Mouse (Mus musculus) intestine, embryonic 16.5 days (tissue): ENCODE results near the gene Scml4. TPM values are rescaled to one million over a fixed set of nuclear protein-coding genes. Genes with fewer than 3 reads are reported as not detected.

Experiments
- ATAC-seq: fragments of 200-750 bp; cut with Nextera tagmentation; 2 replicates; pipeline ENCODE4 v1.8.0; 2017; ENCODE audit warnings: moderate TSS enrichment, moderate library complexity
- H3K27ac ChIP-seq: fragments of 300-500 bp; sonication (generic); 2 replicates; pipeline ENCODE4 v1.5.1; 2014; ENCODE audit warnings: mild to moderate bottlenecking, low read length
- H3K27me3 ChIP-seq: fragments of 300-500 bp; sonication (generic); replicated peaks from 2 replicates; pipeline ENCODE4 v1.6.1; 2014; ENCODE audit warnings: low read length, control low read depth, mixed read lengths; ENCODE audit not compliant: control insufficient read depth, insufficient read depth
- H3K36me3 ChIP-seq: fragments of 300-500 bp; sonication (generic); 2 replicates; pipeline ENCODE4 v1.6.1; 2014; ENCODE audit warnings: low read length, control low read depth; ENCODE audit not compliant: control insufficient read depth, insufficient read depth
- H3K4me1 ChIP-seq: fragments of 300-500 bp; sonication (generic); 2 replicates; pipeline ENCODE4 v1.6.1; 2014; ENCODE audit warnings: low read length, control low read depth, mixed read lengths; ENCODE audit not compliant: control insufficient read depth, insufficient read depth
- H3K4me2 ChIP-seq: fragments of 300-500 bp; sonication (generic); 2 replicates; pipeline ENCODE4 v1.6.1; 2014; ENCODE audit warnings: low read depth, low read length, control low read depth
- H3K4me3 ChIP-seq: fragments of 300-500 bp; sonication (generic); 2 replicates; pipeline ENCODE4 v1.5.1; 2014; ENCODE audit warnings: mild to moderate bottlenecking, low read length
- H3K9ac ChIP-seq: fragments of 300-500 bp; sonication (generic); 2 replicates; pipeline ENCODE4 v1.6.1; 2014; ENCODE audit warnings: low read depth, low read length
- H3K9me3 ChIP-seq: fragments of 300-500 bp; sonication (generic); 2 replicates; pipeline ENCODE4 v1.6.1; 2016; ENCODE audit warnings: low read length, control low read depth; ENCODE audit not compliant: control insufficient read depth
- WGBS: fragments of 180-500 bp; shearing (Covaris S2); extraction: QIAGEN DNeasy Blood & Tissue Kit; methylation state at CpG from one replicate; pipeline ENCODE4 v1.1.7; 2014; 5-methylcytosine and 5-hydroxymethylcytosine counted together
- polyA plus RNA-seq: library from polyadenylated mRNA; unstranded; fragments of >200 nt; fragmentation: Nextera tagmentation; extraction: Ambion mirVana; gene quantifications from 2 replicates; pipeline ENCODE4 v1.2.1, GENCODE M21; 2015

The Scml4 gene
- polyA plus RNA-seq, 1 experiment from 2014 or later: 34.1 TPM

- no peak overlapping the region for H3K9ac ChIP-seq
- no peaks in the 10 kb centered on the region for H3K27me3 ChIP-seq
- no peak overlapping the region for H3K4me3 ChIP-seq
- no peaks in the 10 kb centered on the region for H3K36me3 ChIP-seq
- no peak overlapping the region for H3K27ac ChIP-seq
- no peak for ATAC-seq
- peaks cover 4% of the 10 kb centered on the region for H3K4me1 ChIP-seq
- WGBS: 66% methylated on average over 11 of the region's 11 CpGs
- no peak overlapping the region for H3K4me2 ChIP-seq
- no peaks in the 10 kb centered on the region for H3K9me3 ChIP-seq
These were observed 147.9 kb downstream of the Scml4 start for GRCm38 (mm10) chr10:43008116-43008515.

Other genes with a start within 250 kb of the Scml4 start
- gene Sec63, start 98.9 kb upstream of the Scml4 start, polyA plus RNA-seq: 22.3 and 25.9 TPM in 2 replicates